Mouse (Mus musculus): Measurements from ENCODE around the gene H2-Oa. TPM values are rescaled to one million over a fixed set of nuclear protein-coding genes. Genes with fewer than 3 reads are reported as not detected.

H2-Oa gene
- polyA plus RNA-seq, 1 experiment from 2014 or later = not detected

GRCm38 (mm10) chr17:34097272-34097671 is 5.1 kb downstream of the H2-Oa start:
- Histone ChIP-seq H3K4me1 (ENCODE audit: control insufficient read depth, insufficient read depth, low read length) (no peaks in the 10 kb centered on the region), H3K36me3 (ENCODE audit: control insufficient read depth, insufficient read depth, low read length) (no peaks in the 10 kb centered on the region), H3K4me3 (ENCODE audit: low read depth, low read length) (no peak overlapping the region), H3K27me3 (ENCODE audit: control insufficient read depth, insufficient read depth, low read length) (no peaks in the 10 kb centered on the region), H3K9me3 (ENCODE audit: control insufficient read depth, low read length) (no peaks in the 10 kb centered on the region), H3K27ac (ENCODE audit: low read depth, low read length) (no peak overlapping the region), H3K9ac (replicated peaks; ENCODE audit: low read depth, low read length) (no peak overlapping the region), H3K4me2 (ENCODE audit: low read depth, low read length) (no peak overlapping the region)
- ATAC-seq (ENCODE audit: low read depth) = no peak
- WGBS = 70% methylated on average over 5 of the region's 5 CpGs

GRCm38 (mm10) chr17:34098709-34099479 is 6.8 kb downstream of the H2-Oa start:
- 66% methylated on average over 10 of the region's 10 CpGs for WGBS

DNA sequence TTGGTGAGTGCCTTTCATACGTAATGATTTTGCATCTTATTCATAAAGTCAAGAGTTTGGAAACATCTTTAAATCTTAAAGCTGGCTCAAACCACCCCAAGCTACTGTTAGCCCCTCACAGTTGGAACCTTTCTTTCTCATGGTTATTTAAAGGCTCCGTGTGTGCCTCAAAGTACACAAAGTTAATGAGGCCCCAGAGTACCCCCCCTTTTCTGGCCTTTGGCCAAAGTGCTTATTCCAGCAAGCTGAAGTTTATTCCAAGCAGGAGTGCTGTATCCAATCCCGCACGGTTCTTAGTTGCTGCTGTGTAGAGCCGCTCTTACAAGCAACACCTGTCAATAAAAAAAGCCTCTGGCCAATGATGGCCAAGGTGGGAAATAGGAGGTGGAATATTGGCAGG is 7.4 kb downstream of the H2-Oa start:
- H3K27me3 ChIP-seq (ENCODE audit: control insufficient read depth, insufficient read depth, low read length) = no peaks in the 10 kb centered on the region
- H3K9ac ChIP-seq (replicated peaks; ENCODE audit: low read depth, low read length) = no peak overlapping the region
- no peak for ATAC-seq (ENCODE audit: low read depth)
- no peaks in the 10 kb centered on the region for H3K4me1 ChIP-seq (ENCODE audit: control insufficient read depth, insufficient read depth, low read length)
- 57% methylated on average over 5 of the region's 5 CpGs for WGBS
- H3K4me3 ChIP-seq (ENCODE audit: low read depth, low read length) = no peak overlapping the region
- no peak overlapping the region for H3K27ac ChIP-seq (ENCODE audit: low read depth, low read length)
- no peak overlapping the region for H3K4me2 ChIP-seq (ENCODE audit: low read depth, low read length)
- H3K9me3 ChIP-seq (ENCODE audit: control insufficient read depth, low read length) = no peaks in the 10 kb centered on the region
- H3K36me3 ChIP-seq (ENCODE audit: control insufficient read depth, insufficient read depth, low read length) = no peaks in the 10 kb centered on the region

More at GRCm38 (mm10) chr17:34098709-34099479, 6.8 kb downstream of the H2-Oa start:
- Histone ChIP-seq H3K4me1 (ENCODE audit: control insufficient read depth, insufficient read depth, low read length) (no peaks in the 10 kb centered on the region), H3K27ac (ENCODE audit: low read depth, low read length) (no peak overlapping the region), H3K27me3 (ENCODE audit: control insufficient read depth, insufficient read depth, low read length) (no peaks in the 10 kb centered on the region), H3K36me3 (ENCODE audit: control insufficient read depth, insufficient read depth, low read length) (no peaks in the 10 kb centered on the region), H3K9ac (replicated peaks; ENCODE audit: low read depth, low read length) (no peak overlapping the region), H3K4me2 (ENCODE audit: low read depth, low read length) (no peak overlapping the region), H3K4me3 (ENCODE audit: low read depth, low read length) (no peak overlapping the region), H3K9me3 (ENCODE audit: control insufficient read depth, low read length) (no peaks in the 10 kb centered on the region)
- ATAC-seq (ENCODE audit: low read depth) = no peak

- H3K27me3 ChIP-seq (ENCODE audit: control insufficient read depth, insufficient read depth, low read length) = no peaks in the 10 kb centered on the region
- peak; percentile 21; the same call in 1 of the 2 replicates for ATAC-seq (ENCODE audit: low read depth)
- H3K27ac ChIP-seq (ENCODE audit: low read depth, low read length) = no peak overlapping the region
- H3K9ac ChIP-seq (replicated peaks; ENCODE audit: low read depth, low read length) = no peak overlapping the region
- H3K9me3 ChIP-seq (ENCODE audit: control insufficient read depth, low read length) = no peaks in the 10 kb centered on the region
- H3K36me3 ChIP-seq (ENCODE audit: control insufficient read depth, insufficient read depth, low read length) = no peaks in the 10 kb centered on the region
- no peaks in the 10 kb centered on the region for H3K4me1 ChIP-seq (ENCODE audit: control insufficient read depth, insufficient read depth, low read length)
- no peak overlapping the region for H3K4me2 ChIP-seq (ENCODE audit: low read depth, low read length)
- WGBS = 32% methylated on average over 5 of the region's 5 CpGs
- no peak overlapping the region for H3K4me3 ChIP-seq (ENCODE audit: low read depth, low read length)
These were observed 9.0 kb downstream of the H2-Oa start for GRCm38 (mm10) chr17:34101185-34101584.

DNA sequence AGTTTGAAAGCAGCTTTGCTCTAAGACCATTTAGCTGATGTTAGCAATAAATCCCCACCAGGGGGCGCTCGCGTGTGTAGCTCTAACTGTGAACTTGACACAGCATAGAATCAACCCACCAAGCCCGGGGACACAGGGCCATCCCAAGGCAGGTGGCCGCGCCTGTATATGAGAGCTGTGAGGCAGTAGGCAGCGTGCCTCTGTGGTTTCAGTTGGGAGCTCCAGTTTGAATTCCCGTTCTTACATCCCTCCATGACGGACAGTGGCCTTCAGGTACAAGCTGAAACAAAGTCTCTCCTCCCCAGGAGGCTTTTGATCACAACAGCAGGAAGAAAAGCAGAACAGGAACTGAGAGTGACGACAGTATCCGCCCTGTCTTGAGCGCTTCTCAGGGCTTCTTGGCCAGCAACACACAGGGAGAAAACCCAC is 9.5 kb downstream of the H2-Oa start:
- H3K4me1 ChIP-seq (ENCODE audit: control insufficient read depth, insufficient read depth, low read length) = no peaks in the 10 kb centered on the region
- ATAC-seq (ENCODE audit: low read depth) = peak; percentile 81; the same call in 1 of the 2 replicates
- no peak overlapping the region; the same call in 1 of the 2 replicates for H3K4me3 ChIP-seq (ENCODE audit: low read depth, low read length)
- no peaks in the 10 kb centered on the region for H3K36me3 ChIP-seq (ENCODE audit: control insufficient read depth, insufficient read depth, low read length)
- no peaks in the 10 kb centered on the region for H3K9me3 ChIP-seq (ENCODE audit: control insufficient read depth, low read length)
- no peak overlapping the region for H3K9ac ChIP-seq (replicated peaks; ENCODE audit: low read depth, low read length)
- no peak overlapping the region for H3K27ac ChIP-seq (ENCODE audit: low read depth, low read length)
- H3K27me3 ChIP-seq (ENCODE audit: control insufficient read depth, insufficient read depth, low read length) = no peaks in the 10 kb centered on the region
- H3K4me2 ChIP-seq (ENCODE audit: low read depth, low read length) = peak overlapping the region; percentile 26; the same call in 1 of the 2 replicates
- WGBS = 8% methylated on average over 12 of the region's 12 CpGs

DNA sequence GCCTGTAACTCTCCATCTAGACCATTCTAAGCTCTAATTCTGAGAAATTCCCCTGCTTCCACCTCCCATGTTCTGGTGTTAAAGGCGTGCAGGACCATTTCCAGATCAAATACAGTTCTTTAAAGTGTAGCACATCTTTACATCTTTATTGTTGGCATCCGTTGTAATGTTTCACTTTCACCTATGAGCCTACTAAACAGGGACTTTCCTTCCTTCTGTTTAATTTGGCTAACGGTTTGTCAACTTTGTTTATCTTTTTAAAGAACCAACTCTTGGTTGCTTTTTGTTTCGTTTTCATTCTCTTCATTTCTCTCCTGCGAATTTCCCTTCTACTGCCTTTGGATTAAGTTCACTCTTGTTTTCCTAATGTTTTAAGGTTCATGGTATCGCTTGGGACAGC is 10.7 kb downstream of the H2-Oa start:
- no peak overlapping the region for H3K27ac ChIP-seq (ENCODE audit: low read depth, low read length)
- H3K9ac ChIP-seq (replicated peaks; ENCODE audit: low read depth, low read length) = no peak overlapping the region
- 84% methylated on average over 6 of the region's 6 CpGs for WGBS
- ATAC-seq (ENCODE audit: low read depth) = no peak
- H3K4me3 ChIP-seq (ENCODE audit: low read depth, low read length) = no peak overlapping the region
- H3K27me3 ChIP-seq (ENCODE audit: control insufficient read depth, insufficient read depth, low read length) = no peaks in the 10 kb centered on the region
- H3K4me1 ChIP-seq (ENCODE audit: control insufficient read depth, insufficient read depth, low read length) = no peaks in the 10 kb centered on the region
- no peaks in the 10 kb centered on the region for H3K36me3 ChIP-seq (ENCODE audit: control insufficient read depth, insufficient read depth, low read length)
- H3K4me2 ChIP-seq (ENCODE audit: low read depth, low read length) = no peak overlapping the region
- no peaks in the 10 kb centered on the region for H3K9me3 ChIP-seq (ENCODE audit: control insufficient read depth, low read length)

GRCm38 (mm10) chr17:34104804-34105203 is 12.7 kb downstream of the H2-Oa start:
- Histone ChIP-seq H3K4me2 (ENCODE audit: low read depth, low read length) (no peak overlapping the region), H3K27ac (ENCODE audit: low read depth, low read length) (no peak overlapping the region), H3K4me3 (ENCODE audit: low read depth, low read length) (no peak overlapping the region), H3K9ac (replicated peaks; ENCODE audit: low read depth, low read length) (no peak overlapping the region), H3K9me3 (ENCODE audit: control insufficient read depth, low read length) (no peaks in the 10 kb centered on the region), H3K27me3 (ENCODE audit: control insufficient read depth, insufficient read depth, low read length) (no peaks in the 10 kb centered on the region), H3K4me1 (ENCODE audit: control insufficient read depth, insufficient read depth, low read length) (no peaks in the 10 kb centered on the region), H3K36me3 (ENCODE audit: control insufficient read depth, insufficient read depth, low read length) (no peaks in the 10 kb centered on the region)
- ATAC-seq (ENCODE audit: low read depth) = no peak
- 88% methylated on average over 9 of the region's 9 CpGs for WGBS

GRCm38 (mm10) chr17:34106555-34106954 is 14.4 kb downstream of the H2-Oa start:
- no peak overlapping the region for H3K27ac ChIP-seq (ENCODE audit: low read depth, low read length)
- H3K9me3 ChIP-seq (ENCODE audit: control insufficient read depth, low read length) = no peaks in the 10 kb centered on the region
- H3K4me3 ChIP-seq (ENCODE audit: low read depth, low read length) = no peak overlapping the region
- H3K27me3 ChIP-seq (ENCODE audit: control insufficient read depth, insufficient read depth, low read length) = no peaks in the 10 kb centered on the region
- H3K36me3 ChIP-seq (ENCODE audit: control insufficient read depth, insufficient read depth, low read length) = peaks cover 12% of the 10 kb centered on the region
- H3K9ac ChIP-seq (replicated peaks; ENCODE audit: low read depth, low read length) = no peak overlapping the region
- H3K4me1 ChIP-seq (ENCODE audit: control insufficient read depth, insufficient read depth, low read length) = no peaks in the 10 kb centered on the region
- no peak for ATAC-seq (ENCODE audit: low read depth)
- whole genome bisulfite sequencing = 89% methylated on average over 7 of the region's 7 CpGs
- H3K4me2 ChIP-seq (ENCODE audit: low read depth, low read length) = no peak overlapping the region

GRCm38 (mm10) chr17:34107109-34107867 is 15.1 kb downstream of the H2-Oa start:
- Histone ChIP-seq H3K27ac (ENCODE audit: low read depth, low read length) (no peak overlapping the region), H3K4me2 (ENCODE audit: low read depth, low read length) (no peak overlapping the region), H3K9ac (replicated peaks; ENCODE audit: low read depth, low read length) (no peak overlapping the region), H3K4me1 (ENCODE audit: control insufficient read depth, insufficient read depth, low read length) (no peaks in the 10 kb centered on the region), H3K27me3 (ENCODE audit: control insufficient read depth, insufficient read depth, low read length) (no peaks in the 10 kb centered on the region), H3K36me3 (ENCODE audit: control insufficient read depth, insufficient read depth, low read length) (peaks cover 20% of the 10 kb centered on the region), H3K9me3 (ENCODE audit: control insufficient read depth, low read length) (no peaks in the 10 kb centered on the region), H3K4me3 (ENCODE audit: low read depth, low read length) (no peak overlapping the region)
- no peak for ATAC-seq (ENCODE audit: low read depth)
- WGBS = 87% methylated on average over 7 of the region's 7 CpGs
